In genomic region chr8:45660570-45660969, GRCm38 (mm10) we compare ENCODE assay signal across 11 mouse cellular contexts.
DNase-seq lines count a peak whose midpoint lies in the region; ATAC-seq lines count a peak whose summit lies in the region.
"Had no signal": no experiment of that assay in that cellular context is flagged by ENCODE, and none has a peak within 500 bp of the region (broad histone marks: within the 10 kb centered on the region; RNA-seq: fewer than 3 reads in every experiment).

No protein-coding gene starts in this region.

- 70% methylated on average over 12 of the region's 12 CpGs for WGBS in hindbrain, embryonic 12.5 days
- WGBS in hindbrain, embryonic 11.5 days, result 78% methylated on average over 12 of the region's 12 CpGs
- WGBS in embryonic facial prominence, embryonic 12.5 days, result 62% methylated on average over 12 of the region's 12 CpGs
- 19% methylated on average over 12 of the region's 12 CpGs for WGBS in heart, embryonic 16.5 days
- WGBS in limb, embryonic 12.5 days, result 48% methylated on average over 12 of the region's 12 CpGs
- 72% methylated on average over 12 of the region's 12 CpGs for WGBS in hindbrain, embryonic 14.5 days

- DNase-seq in hindbrain, embryonic 11.5 days (ENCODE audit: low spot score), result no peak
- DNase-seq in retina, embryonic 14.5 days (ENCODE audit: low spot score), result no peak
- DNase-seq in retina, postnatal 1 day, result no peak
- no peak for DNase-seq in hindbrain, embryonic 14.5 days (ENCODE audit: low spot score)
- DNase-seq: liver had no signal

- H3K4me2 ChIP-seq in hindbrain, embryonic 12.5 days (replicated peaks), result no peak overlapping the region; the same call in 1 of the 2 replicates
- H3K4me2 ChIP-seq in hindbrain, embryonic 11.5 days (replicated peaks; ENCODE audit: low read depth, low read length), result no peak overlapping the region
- H3K4me2 ChIP-seq in embryonic facial prominence, embryonic 12.5 days (replicated peaks), result no peak overlapping the region
- peak overlapping the region; percentile 71 for H3K4me2 ChIP-seq in heart, embryonic 16.5 days (ENCODE audit: low read depth, low read length)
- H3K4me2 ChIP-seq in limb, embryonic 12.5 days, result peak overlapping the region; percentile 23
- no peak overlapping the region; the same call in 1 of the 2 replicates for H3K4me2 ChIP-seq in hindbrain, embryonic 14.5 days (replicated peaks)
- H3K4me2 ChIP-seq: forebrain, embryonic 12.5 days had no signal

- no peaks in the 10 kb centered on the region for H3K27me3 ChIP-seq in hindbrain, embryonic 12.5 days
- H3K27me3 ChIP-seq in hindbrain, embryonic 11.5 days (ENCODE audit: control insufficient read depth, insufficient read depth, low read length), result no peaks in the 10 kb centered on the region
- H3K27me3 ChIP-seq in embryonic facial prominence, embryonic 12.5 days, result no peaks in the 10 kb centered on the region
- no peaks in the 10 kb centered on the region for H3K27me3 ChIP-seq in heart, embryonic 16.5 days (ENCODE audit: control insufficient read depth, insufficient read depth, low read length)
- no peaks in the 10 kb centered on the region for H3K27me3 ChIP-seq in limb, embryonic 12.5 days
- no peaks in the 10 kb centered on the region for H3K27me3 ChIP-seq in hindbrain, embryonic 14.5 days (ENCODE audit: control insufficient read depth, insufficient read depth, low read length)
- H3K27me3 ChIP-seq: CH12.LX; forebrain, embryonic 12.5 days had no signal

- ATAC-seq in hindbrain, embryonic 12.5 days (ENCODE audit: low FRiP score), result no peak
- no peak for ATAC-seq in hindbrain, embryonic 11.5 days (ENCODE audit: low FRiP score)
- no peak for ATAC-seq in embryonic facial prominence, embryonic 12.5 days (ENCODE audit: insufficient number of reproducible peaks, insufficient read depth, low FRiP score, low TSS enrichment)
- no peak for ATAC-seq in heart, embryonic 16.5 days (replicated peaks; ENCODE audit: extremely low read depth, insufficient read depth, low FRiP score)
- no peak for ATAC-seq in limb, embryonic 12.5 days (ENCODE audit: insufficient number of reproducible peaks, insufficient read depth, low FRiP score, low TSS enrichment, low read depth)
- ATAC-seq in hindbrain, embryonic 14.5 days (ENCODE audit: low FRiP score), result no peak

- peaks cover 13% of the 10 kb centered on the region for H3K4me1 ChIP-seq in hindbrain, embryonic 12.5 days
- no peaks in the 10 kb centered on the region for H3K4me1 ChIP-seq in hindbrain, embryonic 11.5 days (replicated peaks; ENCODE audit: control insufficient read depth, insufficient read depth, low read length)
- H3K4me1 ChIP-seq in embryonic facial prominence, embryonic 12.5 days, result peaks cover 4% of the 10 kb centered on the region
- peaks cover 21% of the 10 kb centered on the region for H3K4me1 ChIP-seq in heart, embryonic 16.5 days (ENCODE audit: control insufficient read depth, insufficient read depth, low read length)
- peaks cover 40% of the 10 kb centered on the region for H3K4me1 ChIP-seq in limb, embryonic 12.5 days (replicated peaks)
- peaks cover 4% of the 10 kb centered on the region; the same call in 1 of the 2 replicates for H3K4me1 ChIP-seq in hindbrain, embryonic 14.5 days (replicated peaks; ENCODE audit: control insufficient read depth, insufficient read depth, low read length)

- no peaks in the 10 kb centered on the region for H3K36me3 ChIP-seq in hindbrain, embryonic 12.5 days
- H3K36me3 ChIP-seq in hindbrain, embryonic 11.5 days (ENCODE audit: control insufficient read depth, insufficient read depth, low read length), result no peaks in the 10 kb centered on the region
- H3K36me3 ChIP-seq in embryonic facial prominence, embryonic 12.5 days, result no peaks in the 10 kb centered on the region
- H3K36me3 ChIP-seq in heart, embryonic 16.5 days (ENCODE audit: control insufficient read depth, insufficient read depth), result no peaks in the 10 kb centered on the region
- H3K36me3 ChIP-seq in limb, embryonic 12.5 days, result no peaks in the 10 kb centered on the region
- H3K36me3 ChIP-seq in hindbrain, embryonic 14.5 days (replicated peaks; ENCODE audit: control insufficient read depth, insufficient read depth), result peaks cover 3% of the 10 kb centered on the region; the same call in 1 of the 2 replicates
- H3K36me3 ChIP-seq: forebrain, embryonic 12.5 days had no signal

- H3K27ac ChIP-seq in hindbrain, embryonic 12.5 days, result peak overlapping the region; percentile 62
- H3K27ac ChIP-seq in hindbrain, embryonic 11.5 days (ENCODE audit: low read depth, low read length), result no peak overlapping the region
- peak overlapping the region; percentile 64 for H3K27ac ChIP-seq in embryonic facial prominence, embryonic 12.5 days
- H3K27ac ChIP-seq in heart, embryonic 16.5 days (ENCODE audit: low read length), result peak overlapping the region; percentile 86
- peak overlapping the region; percentile 74 for H3K27ac ChIP-seq in limb, embryonic 12.5 days
- no peak overlapping the region for H3K27ac ChIP-seq in hindbrain, embryonic 14.5 days
- H3K27ac ChIP-seq: forebrain, embryonic 12.5 days had no signal

- H3K4me3 ChIP-seq in hindbrain, embryonic 12.5 days, result no peak overlapping the region
- no peak overlapping the region for H3K4me3 ChIP-seq in hindbrain, embryonic 11.5 days (ENCODE audit: low read depth, low read length)
- no peak overlapping the region for H3K4me3 ChIP-seq in embryonic facial prominence, embryonic 12.5 days
- H3K4me3 ChIP-seq in heart, embryonic 16.5 days (ENCODE audit: low read length), result peak overlapping the region; percentile 68
- H3K4me3 ChIP-seq in limb, embryonic 12.5 days (replicated peaks), result no peak overlapping the region
- no peak overlapping the region for H3K4me3 ChIP-seq in hindbrain, embryonic 14.5 days (replicated peaks; ENCODE audit: low read length)
- H3K4me3 ChIP-seq: forebrain, embryonic 12.5 days had no signal

- H3K9ac ChIP-seq in hindbrain, embryonic 12.5 days, result no peak overlapping the region
- H3K9ac ChIP-seq in hindbrain, embryonic 11.5 days (ENCODE audit: low read depth, low read length), result no peak overlapping the region
- H3K9ac ChIP-seq in embryonic facial prominence, embryonic 12.5 days, result no peak overlapping the region
- H3K9ac ChIP-seq in heart, embryonic 16.5 days (ENCODE audit: low read length), result peak overlapping the region; percentile 89
- no peak overlapping the region for H3K9ac ChIP-seq in limb, embryonic 12.5 days (replicated peaks)
- H3K9ac ChIP-seq in hindbrain, embryonic 14.5 days, result no peak overlapping the region
- H3K9ac ChIP-seq: forebrain, embryonic 12.5 days had no signal

- no peaks in the 10 kb centered on the region for H3K9me3 ChIP-seq in hindbrain, embryonic 12.5 days (replicated peaks)
- H3K9me3 ChIP-seq in hindbrain, embryonic 11.5 days (ENCODE audit: control insufficient read depth, low read length), result no peaks in the 10 kb centered on the region
- no peaks in the 10 kb centered on the region for H3K9me3 ChIP-seq in embryonic facial prominence, embryonic 12.5 days
- no peaks in the 10 kb centered on the region for H3K9me3 ChIP-seq in heart, embryonic 16.5 days (replicated peaks; ENCODE audit: control insufficient read depth, low read length)
- no peaks in the 10 kb centered on the region for H3K9me3 ChIP-seq in limb, embryonic 12.5 days
- no peaks in the 10 kb centered on the region for H3K9me3 ChIP-seq in hindbrain, embryonic 14.5 days (ENCODE audit: control insufficient read depth, low read length)
- H3K9me3 ChIP-seq: forebrain, embryonic 12.5 days had no signal

Comparison
In these comparisons a context has a peak if more than half of its experiments do, and no peak if none do; other contexts are left out.
1. H3K27ac ChIP-seq: peak in hindbrain, embryonic 12.5 days (single experiment), embryonic facial prominence, embryonic 12.5 days (single experiment), heart, embryonic 16.5 days (single experiment) and limb, embryonic 12.5 days (single experiment); none in hindbrain, embryonic 11.5 days (single experiment) and hindbrain, embryonic 14.5 days (single experiment).
2. H3K4me2 ChIP-seq: peak in heart, embryonic 16.5 days (single experiment) and limb, embryonic 12.5 days (single experiment); none in hindbrain, embryonic 12.5 days (single experiment), hindbrain, embryonic 11.5 days (single experiment), embryonic facial prominence, embryonic 12.5 days (single experiment) and hindbrain, embryonic 14.5 days (single experiment).